Mouse (Mus musculus) embryonic stem cell, embryonic (primary cell): Measurements from ENCODE around the gene Proser2.
"Not testable (repeated sequence)": the region's sequence is repeated elsewhere in the genome, so short reads cannot be mapped to it uniquely, and the experiment has no call there.

ENCODE experiments used
- CTCF ChIA-PET, 4 experiments: fragments of 300-600 bp in 2 of 4; fragments of 350-600 bp in 2 of 4; sonication (Branson Sonifier 250); formaldehyde crosslinking; loops; one replicate each; lab custom pipeline; 2022; ENCODE audit warnings: inconsistent platforms in 2 of 4; lab: Charles Lee
- POLR2A ChIA-PET, 4 experiments: fragments of 300-600 bp in 2 of 4; fragments of 350-600 bp in 2 of 4; sonication (Branson Sonifier 250); formaldehyde crosslinking; loops; one replicate each; lab custom pipeline; 2022; ENCODE audit warnings: antibody characterized with exemption in 4 of 4, inconsistent platforms in 1 of 4; lab: Charles Lee

Proser2 gene

GRCm38 (mm10) chr2:6097113-6097716 is 32.8 kb downstream of the Proser2 start:
- CTCF ChIA-PET, result no interaction called here
- POLR2A ChIA-PET, result interaction anchor here in 3 of 4 experiments (0.6 to 4.7 kb wide), 5 partner anchors 11 to 124 kb away, joined by 3 to 26 read pairs (median 3); no protein-coding TSS in a partner anchor

- CTCF ChIA-PET, result not testable (repeated sequence)
- POLR2A ChIA-PET, result interaction anchor here in 3 of 4 experiments (0.7 to 3.0 kb wide), 12 partner anchors 9 to 337 kb away, joined by 3 to 22 read pairs (median 4); no protein-coding TSS in a partner anchor
These were observed 40.1 kb downstream of the Proser2 start for GRCm38 (mm10) chr2:6089941-6090340.

GRCm38 (mm10) chr2:6087151-6087550 is 42.9 kb downstream of the Proser2 start:
- ChIA-PET POLR2A (interaction anchor here in 2 of 4 experiments (1.0 to 6.1 kb wide), 5 partner anchors 10 to 19 kb away, joined by 3 to 29 read pairs (median 5); no protein-coding TSS in a partner anchor), CTCF (interaction anchor here in 1 of 4 experiments (0.6 kb wide), 1 partner anchor 168 kb away, joined by 4 read pairs; no protein-coding TSS in a partner anchor)

- CTCF ChIA-PET, result no interaction called here
- POLR2A ChIA-PET, result interaction anchor here in 3 of 4 experiments (0.9 to 6.1 kb wide), 9 partner anchors 8 to 73 kb away, joined by 3 to 29 read pairs (median 4); no protein-coding TSS in a partner anchor
These were observed 44.1 kb downstream of the Proser2 start for GRCm38 (mm10) chr2:6085622-6086530.

- ChIA-PET CTCF (no interaction called here), POLR2A (interaction anchor here in 2 of 4 experiments (0.5 to 6.1 kb wide), 9 partner anchors 12 to 523 kb away, joined by 3 to 29 read pairs (median 3); no protein-coding TSS in a partner anchor)
These were observed 46.3 kb downstream of the Proser2 start for GRCm38 (mm10) chr2:6083696-6084095.

GRCm38 (mm10) chr2:6082615-6083014 is 47.4 kb downstream of the Proser2 start:
- CTCF ChIA-PET, result no interaction called here
- POLR2A ChIA-PET, result interaction anchor here in 2 of 4 experiments (0.6 to 6.1 kb wide), 4 partner anchors 10 to 20 kb away, joined by 3 to 29 read pairs (median 4); no protein-coding TSS in a partner anchor

- ChIA-PET POLR2A (interaction anchor here in 2 of 4 experiments (0.7 to 1.2 kb wide), 3 partner anchors 8 to 9 kb away, joined by 4 to 9 read pairs (median 6); no protein-coding TSS in a partner anchor), CTCF (interaction anchor here in 2 of 4 experiments (0.6 to 0.7 kb wide), 3 partner anchors 37 to 1041 kb away, joined by 3 to 8 read pairs (median 5); no protein-coding TSS in a partner anchor)
These were observed 48.9 kb downstream of the Proser2 start for GRCm38 (mm10) chr2:6081108-6081507.

GRCm38 (mm10) chr2:6080037-6080436 is 50.0 kb downstream of the Proser2 start:
- ChIA-PET CTCF (no interaction called here), POLR2A (interaction anchor here in 2 of 4 experiments (1.2 kb wide), 2 partner anchors 8 to 10 kb away, joined by 3 to 6 read pairs; no protein-coding TSS in a partner anchor)

- CTCF ChIA-PET, result interaction anchor here in 1 of 4 experiments (0.7 kb wide), 1 partner anchor 127 kb away, joined by 4 read pairs; no protein-coding TSS in a partner anchor
- POLR2A ChIA-PET, result interaction anchor here in 3 of 4 experiments (0.7 to 3.8 kb wide), 6 partner anchors 11 to 1031 kb away, joined by 3 to 17 read pairs (median 3); no protein-coding TSS in a partner anchor
These were observed 54.5 kb downstream of the Proser2 start for GRCm38 (mm10) chr2:6075530-6075896.

GRCm38 (mm10) chr2:6074891-6075529 is 55.0 kb downstream of the Proser2 start:
- ChIA-PET POLR2A (interaction anchor here in 3 of 4 experiments (0.8 to 3.8 kb wide), 5 partner anchors 12 to 27 kb away, joined by 3 to 17 read pairs (median 3); no protein-coding TSS in a partner anchor), CTCF (interaction anchor here in 1 of 4 experiments (0.7 kb wide), 1 partner anchor 126 kb away, joined by 4 read pairs; no protein-coding TSS in a partner anchor)

- ChIA-PET POLR2A (interaction anchor here in 3 of 4 experiments (0.9 to 3.8 kb wide), 17 partner anchors 9 to 386 kb away, joined by 3 to 35 read pairs (median 4); partner anchors contain the start of gene Sec61a2 (in 1 of the 3)), CTCF (interaction anchor here in 2 of 4 experiments (1.2 to 1.8 kb wide), 4 partner anchors 12 to 96 kb away, joined by 3 to 6 read pairs (median 4); no protein-coding TSS in a partner anchor)
These were observed 57.2 kb downstream of the Proser2 start for GRCm38 (mm10) chr2:6072685-6073260.

- CTCF ChIA-PET, result interaction anchor here in 3 of 4 experiments (0.7 to 1.8 kb wide), 11 partner anchors 11 to 347 kb away, joined by 3 to 6 read pairs (median 3); no protein-coding TSS in a partner anchor
These were observed 58.2 kb downstream of the Proser2 start for GRCm38 (mm10) chr2:6071598-6072440.

GRCm38 (mm10) chr2:6070925-6071324 is 59.1 kb downstream of the Proser2 start:
- ChIA-PET POLR2A (interaction anchor here (0.7 to 3.8 kb wide), 17 partner anchors 10 to 356 kb away, joined by 3 to 35 read pairs (median 5); partner anchors contain the start of genes Camk1d (in 1 of the 4) and Sec61a2 (in 1 of the 4)), CTCF (interaction anchor here (0.6 to 1.8 kb wide), 5 partner anchors 75 to 546 kb away, joined by 3 to 7 read pairs (median 5); partner anchors contain the start of genes Cdc123 (in 1 of the 4) and Nudt5 (in 1 of the 4))

More at GRCm38 (mm10) chr2:6071598-6072440, 58.2 kb downstream of the Proser2 start:
- POLR2A ChIA-PET, result interaction anchor here (0.7 to 3.8 kb wide), 32 partner anchors 8 to 387 kb away, joined by 3 to 35 read pairs (median 4); partner anchors contain the start of genes Camk1d (in 1 of the 4) and Sec61a2 (in 1 of the 4)

- ChIA-PET POLR2A (interaction anchor here in 1 of 4 experiments (0.6 kb wide), 1 partner anchor 105 kb away, joined by 3 read pairs; no protein-coding TSS in a partner anchor), CTCF (no interaction called here)
These were observed 62.7 kb downstream of the Proser2 start for GRCm38 (mm10) chr2:6067341-6067740.

- CTCF ChIA-PET, result interaction anchor here in 2 of 4 experiments (0.6 to 1.1 kb wide), 3 partner anchors 12 to 29 kb away, joined by 3 to 4 read pairs (median 4); no protein-coding TSS in a partner anchor
- POLR2A ChIA-PET, result interaction anchor here (0.5 to 3.4 kb wide), 21 partner anchors 8 to 107 kb away, joined by 3 to 35 read pairs (median 5); no protein-coding TSS in a partner anchor
These were observed 69.8 kb downstream of the Proser2 start for GRCm38 (mm10) chr2:6060071-6060804.
